Mouse (Mus musculus): Measurements from ENCODE around the gene Prkcz. TPM values are rescaled to one million over a fixed set of nuclear protein-coding genes. Genes with fewer than 3 reads are reported as not detected.
A peak's percentile ranks its signal among the peaks of the same experiment; 100 is the strongest.

Gene Prkcz
- 60.3 and 62.3 TPM in 2 replicates for polyA plus RNA-seq (2015; fragmentation: Nextera tagmentation; extraction: Ambion mirVana)

- H3K36me3 ChIP-seq: no peaks in the 10 kb centered on the region
- no peak within 1 kb of the TSS for H3K27ac ChIP-seq (replicated peaks)
- H3K4me1 ChIP-seq (replicated peaks): peaks cover 14% of the 10 kb centered on the region
- H3K9ac ChIP-seq: no peak within 1 kb of the TSS
- ATAC-seq (ENCODE audit: low read depth): peak; percentile 74; the same call in 1 of the 2 replicates
- H3K4me2 ChIP-seq: peak within 1 kb of the TSS; percentile 53
- H3K4me3 ChIP-seq: peak within 1 kb of the TSS; percentile 38
- under 1% methylated on average over 51 of the region's 51 CpGs for WGBS
- H3K27me3 ChIP-seq: peaks cover 90% of the 10 kb centered on the region
- H3K9me3 ChIP-seq: no peaks in the 10 kb centered on the region
Observed at GRCm38 (mm10) chr4:155361303-155361791, at the start of gene Prkcz. TSS of gene Prkcz (minus strand) at chr4:155361361.

GRCm38 (mm10) chr4:155409058-155409776 lies 48.1 kb upstream of the Prkcz start, which contains the start of gene Cfap74:
TSS of gene Cfap74 (plus strand) at chr4:155409190.
- H3K27ac ChIP-seq (replicated peaks): peak within 1 kb of the TSS; percentile 56; the same call in 1 of the 2 replicates
- ATAC-seq (ENCODE audit: low read depth): peak; percentile 98
- 0 out of 2 replicates have a peak, but pooled peaks cover 4% of the 10 kb centered on the region for H3K27me3 ChIP-seq
- under 1% methylated on average over 35 of the region's 35 CpGs for WGBS
- peak within 1 kb of the TSS; percentile 69 for H3K9ac ChIP-seq
- H3K9me3 ChIP-seq: no peaks in the 10 kb centered on the region
- peak within 1 kb of the TSS; percentile 91 for H3K4me2 ChIP-seq
- H3K4me3 ChIP-seq: peak within 1 kb of the TSS; percentile 57
- H3K36me3 ChIP-seq: no peaks in the 10 kb centered on the region
- H3K4me1 ChIP-seq (replicated peaks): peaks cover 13% of the 10 kb centered on the region

GRCm38 (mm10) chr4:155408695-155409057 lies 47.5 kb upstream of the Prkcz start:
- Histone ChIP-seq H3K9ac (peak overlapping the region; percentile 69), H3K27ac (replicated peaks) (no peak overlapping the region), H3K4me3 (peak overlapping the region; percentile 57), H3K27me3 (0 out of 2 replicates have a peak, but pooled peaks cover 4% of the 10 kb centered on the region), H3K9me3 (no peaks in the 10 kb centered on the region), H3K4me1 (replicated peaks) (peaks cover 13% of the 10 kb centered on the region), H3K4me2 (peak overlapping the region; percentile 91), H3K36me3 (no peaks in the 10 kb centered on the region)
- 5% methylated on average over 8 of the region's 8 CpGs for WGBS
- ATAC-seq (ENCODE audit: low read depth): peak; percentile 40

- Histone ChIP-seq H3K4me1 (replicated peaks) (peaks cover 8% of the 10 kb centered on the region), H3K27me3 (peaks cover 46% of the 10 kb centered on the region), H3K4me3 (no peak overlapping the region), H3K9me3 (no peaks in the 10 kb centered on the region), H3K36me3 (no peaks in the 10 kb centered on the region), H3K4me2 (no peak overlapping the region), H3K9ac (no peak overlapping the region), H3K27ac (replicated peaks) (no peak overlapping the region)
- WGBS: 36% methylated on average over 1 of the region's 1 CpGs
- ATAC-seq (ENCODE audit: low read depth): no peak
Observed at GRCm38 (mm10) chr4:155402489-155402888, 41.3 kb upstream of the Prkcz start.

- no peak overlapping the region for H3K9ac ChIP-seq
- no peak for ATAC-seq (ENCODE audit: low read depth)
- H3K4me1 ChIP-seq (replicated peaks): peaks cover 12% of the 10 kb centered on the region
- H3K27me3 ChIP-seq: peaks cover 56% of the 10 kb centered on the region
- no peak overlapping the region for H3K27ac ChIP-seq (replicated peaks)
- no peaks in the 10 kb centered on the region for H3K9me3 ChIP-seq
- no peak overlapping the region for H3K4me2 ChIP-seq
- no peaks in the 10 kb centered on the region for H3K36me3 ChIP-seq
- no peak overlapping the region for H3K4me3 ChIP-seq
- whole genome bisulfite sequencing: 68% methylated on average over 7 of the region's 7 CpGs
Observed at GRCm38 (mm10) chr4:155401121-155401520, 40.0 kb upstream of the Prkcz start.

- H3K27ac ChIP-seq (replicated peaks): no peak overlapping the region
- peak overlapping the region; percentile 70 for H3K4me2 ChIP-seq
- no peak for ATAC-seq (ENCODE audit: low read depth)
- peaks cover 12% of the 10 kb centered on the region for H3K4me1 ChIP-seq (replicated peaks)
- no peaks in the 10 kb centered on the region for H3K9me3 ChIP-seq
- 2% methylated on average over 9 of the region's 9 CpGs for WGBS
- H3K36me3 ChIP-seq: no peaks in the 10 kb centered on the region
- peaks cover 71% of the 10 kb centered on the region for H3K27me3 ChIP-seq
- H3K4me3 ChIP-seq: peak overlapping the region; percentile 41
- 0 out of 2 replicates have a peak overlapping the region, but pooled peaks have one; percentile 53 for H3K9ac ChIP-seq
Observed at GRCm38 (mm10) chr4:155398222-155398540, 37.0 kb upstream of the Prkcz start.

- no peaks in the 10 kb centered on the region for H3K36me3 ChIP-seq
- ATAC-seq (ENCODE audit: low read depth): no peak; the same call in 1 of the 2 replicates
- H3K27me3 ChIP-seq: peaks cover 71% of the 10 kb centered on the region
- peak within 1 kb of the TSS; percentile 41 for H3K4me3 ChIP-seq
- peak within 1 kb of the TSS; percentile 53; the same call in 1 of the 2 replicates for H3K9ac ChIP-seq
- H3K27ac ChIP-seq (replicated peaks): no peak within 1 kb of the TSS
- peaks cover 12% of the 10 kb centered on the region for H3K4me1 ChIP-seq (replicated peaks)
- H3K9me3 ChIP-seq: no peaks in the 10 kb centered on the region
- peak within 1 kb of the TSS; percentile 70 for H3K4me2 ChIP-seq
- under 1% methylated on average over 45 of the region's 57 CpGs for WGBS
Observed at GRCm38 (mm10) chr4:155397511-155398221, 36.5 kb upstream of the Prkcz start, which contains the start of gene Gabrd. TSS of gene Gabrd (minus strand) at chr4:155398112.

- Histone ChIP-seq H3K27me3 (peaks cover 71% of the 10 kb centered on the region), H3K36me3 (no peaks in the 10 kb centered on the region), H3K4me2 (no peak overlapping the region), H3K4me1 (replicated peaks) (peaks cover 12% of the 10 kb centered on the region), H3K9ac (no peak overlapping the region), H3K9me3 (no peaks in the 10 kb centered on the region), H3K27ac (replicated peaks) (no peak overlapping the region), H3K4me3 (no peak overlapping the region)
- WGBS: 94% methylated on average over 4 of the region's 4 CpGs
- no peak for ATAC-seq (ENCODE audit: low read depth)
Observed at GRCm38 (mm10) chr4:155396751-155397150, 35.6 kb upstream of the Prkcz start.

GRCm38 (mm10) chr4:155395471-155395870 lies 34.3 kb upstream of the Prkcz start:
- Histone ChIP-seq H3K36me3 (no peaks in the 10 kb centered on the region), H3K4me3 (no peak overlapping the region), H3K4me2 (no peak overlapping the region), H3K9ac (no peak overlapping the region), H3K9me3 (no peaks in the 10 kb centered on the region), H3K27ac (replicated peaks) (no peak overlapping the region), H3K27me3 (peaks cover 62% of the 10 kb centered on the region), H3K4me1 (replicated peaks) (peaks cover 12% of the 10 kb centered on the region)
- 88% methylated on average over 5 of the region's 5 CpGs for WGBS
- ATAC-seq (ENCODE audit: low read depth): no peak

GRCm38 (mm10) chr4:155387166-155387565 lies 26.0 kb upstream of the Prkcz start:
- peaks cover 10% of the 10 kb centered on the region; the same call in 1 of the 2 replicates for H3K4me1 ChIP-seq (replicated peaks)
- 84% methylated on average over 8 of the region's 8 CpGs for WGBS
- H3K9me3 ChIP-seq: no peaks in the 10 kb centered on the region
- no peaks in the 10 kb centered on the region for H3K36me3 ChIP-seq
- 0 out of 2 replicates have a peak, but pooled peaks cover 5% of the 10 kb centered on the region for H3K27me3 ChIP-seq
- no peak for ATAC-seq (ENCODE audit: low read depth)
- no peak overlapping the region for H3K9ac ChIP-seq
- no peak overlapping the region for H3K4me3 ChIP-seq
- H3K4me2 ChIP-seq: no peak overlapping the region
- no peak overlapping the region for H3K27ac ChIP-seq (replicated peaks)

GRCm38 (mm10) chr4:155383326-155383725 lies 22.2 kb upstream of the Prkcz start:
- WGBS: 81% methylated on average over 4 of the region's 4 CpGs
- H3K4me1 ChIP-seq (replicated peaks): peaks cover 13% of the 10 kb centered on the region; the same call in 1 of the 2 replicates
- H3K4me2 ChIP-seq: no peak overlapping the region
- no peak overlapping the region for H3K9ac ChIP-seq
- H3K4me3 ChIP-seq: no peak overlapping the region
- H3K36me3 ChIP-seq: no peaks in the 10 kb centered on the region
- H3K9me3 ChIP-seq: no peaks in the 10 kb centered on the region
- H3K27me3 ChIP-seq: 0 out of 2 replicates have a peak, but pooled peaks cover 5% of the 10 kb centered on the region
- ATAC-seq (ENCODE audit: low read depth): no peak
- no peak overlapping the region for H3K27ac ChIP-seq (replicated peaks)

- Histone ChIP-seq H3K36me3 (no peaks in the 10 kb centered on the region), H3K9ac (peak overlapping the region; percentile 26; the same call in 1 of the 2 replicates), H3K4me3 (no peak overlapping the region), H3K27ac (replicated peaks) (no peak overlapping the region), H3K4me2 (no peak overlapping the region), H3K9me3 (no peaks in the 10 kb centered on the region), H3K4me1 (replicated peaks) (peaks cover 13% of the 10 kb centered on the region; the same call in 1 of the 2 replicates), H3K27me3 (0 out of 2 replicates have a peak, but pooled peaks cover 5% of the 10 kb centered on the region)
- 17% methylated on average over 9 of the region's 9 CpGs for WGBS
- ATAC-seq (ENCODE audit: low read depth): no peak
Observed at GRCm38 (mm10) chr4:155382752-155383151, 21.6 kb upstream of the Prkcz start.
